Mouse (Mus musculus) mammary gland, adult 2 months (tissue): ENCODE data around the gene Kcnh7. TPM values are rescaled to one million over a fixed set of nuclear protein-coding genes. Genes with fewer than 3 reads are reported as not detected.

ENCODE experiments used
- polyA plus RNA-seq: library from polyadenylated mRNA; depleted of rRNA; stranded (reverse); fragments of >200 nt; gene quantifications from 2 replicates; pipeline ENCODE4 v1.2.3, GENCODE M21; 2012; ENCODE audit warnings: low replicate concordance; rRNA removed

Kcnh7 gene
- polyA plus RNA-seq = not detected in 2 replicates

DNA sequence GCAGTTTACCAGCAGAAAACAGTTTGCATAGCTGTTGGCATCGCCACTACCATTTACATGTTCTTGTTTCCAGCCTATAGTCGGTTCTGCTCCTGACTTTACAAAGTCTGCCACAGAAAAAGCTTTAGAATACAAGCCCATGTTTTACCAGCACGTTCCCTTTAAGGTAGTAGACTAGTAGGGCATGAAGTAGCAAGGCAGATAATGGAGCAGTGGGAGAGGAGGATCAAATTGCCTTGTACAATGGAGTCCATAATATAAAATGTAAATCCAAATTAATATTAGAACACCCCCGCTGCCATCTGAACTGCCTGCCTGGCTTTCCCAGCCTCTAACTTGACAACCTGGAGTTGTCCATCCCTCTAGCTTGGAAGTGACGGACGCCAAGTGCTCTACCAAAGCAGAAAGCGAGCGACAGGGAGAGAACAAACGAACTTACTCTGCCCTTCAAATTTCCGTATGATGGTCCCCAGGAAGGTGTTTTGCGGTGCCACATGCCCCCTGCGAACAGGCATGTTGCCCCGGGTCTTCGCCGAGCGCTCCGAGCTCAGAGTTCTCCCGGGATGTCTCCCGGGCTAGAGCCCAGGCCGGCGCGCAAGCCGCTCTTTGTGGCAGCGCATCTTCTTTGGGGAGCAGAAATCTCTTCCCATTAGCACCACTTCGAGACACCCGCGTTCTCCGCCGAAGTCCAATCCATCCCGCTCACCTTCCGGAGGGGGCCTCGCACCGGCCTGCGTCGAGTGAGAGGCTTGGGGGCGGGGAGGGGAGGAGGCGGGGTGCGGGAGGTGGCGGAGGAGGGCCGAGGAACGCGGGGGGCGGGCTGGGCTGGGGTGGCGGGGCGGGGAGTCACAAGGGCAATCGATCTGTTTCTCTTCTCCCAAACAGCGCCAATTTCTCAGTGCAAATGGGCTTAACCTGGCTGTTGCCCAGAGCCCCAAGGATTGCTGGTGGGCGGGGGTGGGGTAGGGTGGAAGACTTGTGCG, at the start of gene Kcnh7:
Kcnh7 (minus strand) TSS at position 725 of the 983 bp plus-strand sequence.

GRCm38 (mm10) chr2:62664135-62664670, 519.9 kb downstream of the Kcnh7 start, which contains the start of gene Gca:
Gene Gca, plus strand, starts transcription at chr2:62664285.

DNA sequence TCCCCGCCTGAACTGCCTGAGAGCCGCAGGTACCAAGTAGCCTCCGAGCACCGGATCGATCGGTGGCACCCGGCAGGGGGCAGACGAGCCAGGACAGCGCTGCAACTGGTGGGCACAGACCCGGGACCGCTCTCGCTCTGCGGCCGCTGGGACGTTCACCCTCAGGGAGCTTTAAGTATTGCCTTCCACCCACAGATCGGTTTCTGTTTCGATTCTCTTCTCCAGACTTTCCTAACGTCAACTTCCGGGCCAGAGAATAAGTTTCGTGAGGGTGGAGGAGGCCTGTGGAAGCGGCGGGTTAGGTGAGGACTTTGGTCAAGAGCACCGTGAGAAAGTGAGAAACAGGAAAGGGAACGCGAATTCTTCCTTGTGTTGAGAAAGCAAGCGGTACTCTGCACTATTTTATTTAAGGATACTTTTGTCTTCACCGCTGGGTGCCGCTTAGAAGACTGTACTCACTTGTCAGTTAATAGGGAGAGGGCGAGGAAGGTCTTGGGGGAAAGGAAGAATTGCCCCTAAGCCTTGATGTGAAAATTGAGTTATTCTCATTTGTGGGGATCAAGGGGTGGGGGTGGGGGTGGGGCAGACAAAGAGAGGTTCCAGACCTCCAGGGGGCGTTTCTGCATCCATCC, 538.0 kb downstream of the Kcnh7 start, which contains the start of gene Ifih1:
Ifih1 (minus strand) TSS at position 242 of the 632 bp plus-strand sequence.

